Mouse (Mus musculus) hindbrain, embryonic 10.5 days (tissue): Measurements from ENCODE around the gene Ddias. TPM values are rescaled to one million over a fixed set of nuclear protein-coding genes. Genes with fewer than 3 reads are reported as not detected.

Source experiments
- DNase-seq: peaks from one replicate; pipeline ENCODE4 v3.0.0-alpha.2; 2017; ENCODE audit warnings: low spot score
- H3K27ac ChIP-seq: fragments of 300-500 bp; sonication (generic); 2 replicates; pipeline ENCODE4 v1.5.1; 2016; ENCODE audit warnings: mild to moderate bottlenecking, moderate library complexity
- H3K27me3 ChIP-seq: fragments of 300-500 bp; sonication (generic); 2 replicates; pipeline ENCODE4 v1.6.1; 2016; ENCODE audit warnings: mild to moderate bottlenecking; ENCODE audit not compliant: poor library complexity, insufficient read depth, severe bottlenecking
- H3K36me3 ChIP-seq: fragments of 300-500 bp; sonication (generic); 2 replicates; pipeline ENCODE4 v1.6.1; 2016; ENCODE audit warnings: mild to moderate bottlenecking, moderate library complexity
- H3K4me1 ChIP-seq: fragments of 300-500 bp; sonication (generic); replicated peaks from 2 replicates; pipeline ENCODE4 v1.6.1; 2016; ENCODE audit warnings: mild to moderate bottlenecking
- H3K4me3 ChIP-seq: fragments of 300-500 bp; sonication (generic); 2 replicates; pipeline ENCODE4 v1.5.1; 2016; ENCODE audit warnings: mild to moderate bottlenecking, moderate library complexity
- H3K9me3 ChIP-seq: fragments of 300-500 bp; sonication (generic); 2 replicates; pipeline ENCODE4 v1.6.1; 2016; ENCODE audit warnings: mild to moderate bottlenecking, moderate library complexity
- WGBS: fragments of 180-500 bp; shearing (Covaris S2); methylation state at CpG from one replicate; pipeline ENCODE4 v1.1.7; 2016; 5-methylcytosine and 5-hydroxymethylcytosine counted together
- polyA plus RNA-seq: library from polyadenylated mRNA; unstranded; fragments of >200 nt; fragmentation: Nextera tagmentation; extraction: Ambion mirVana; gene quantifications from 2 replicates; pipeline ENCODE4 v1.2.1, GENCODE M21; 2016

Ddias gene
- polyA plus RNA-seq, 1 experiment from 2014 or later, result 17.4 TPM

- H3K9me3 ChIP-seq, result no peaks in the 10 kb centered on the region
- H3K27me3 ChIP-seq, result no peaks in the 10 kb centered on the region
- DNase-seq, result no peak
- no peak overlapping the region for H3K27ac ChIP-seq
- 90% methylated on average over 6 of the region's 6 CpGs for WGBS
- H3K4me1 ChIP-seq, result no peaks in the 10 kb centered on the region
- H3K36me3 ChIP-seq, result no peaks in the 10 kb centered on the region
- H3K4me3 ChIP-seq, result no peak overlapping the region
Observed at GRCm38 (mm10) chr7:92884998-92885660, 11.1 kb upstream of the Ddias start.

GRCm38 (mm10) chr7:92883850-92884716 is 10.0 kb upstream of the Ddias start:
- Histone ChIP-seq H3K36me3 (no peaks in the 10 kb centered on the region), H3K9me3 (no peaks in the 10 kb centered on the region), H3K4me1 (no peaks in the 10 kb centered on the region), H3K27me3 (no peaks in the 10 kb centered on the region), H3K4me3 (no peak overlapping the region), H3K27ac (no peak overlapping the region)
- 88% methylated on average over 9 of the region's 9 CpGs for WGBS
- DNase-seq, result no peak

GRCm38 (mm10) chr7:92878575-92879285 is 4.7 kb upstream of the Ddias start:
- no peak for DNase-seq
- 84% methylated on average over 7 of the region's 7 CpGs for WGBS
- Histone ChIP-seq H3K27ac (no peak overlapping the region), H3K4me3 (no peak overlapping the region), H3K4me1 (peaks cover 18% of the 10 kb centered on the region), H3K36me3 (no peaks in the 10 kb centered on the region), H3K9me3 (no peaks in the 10 kb centered on the region), H3K27me3 (no peaks in the 10 kb centered on the region)

GRCm38 (mm10) chr7:92876538-92876937 is 2.5 kb upstream of the Ddias start:
- 56% methylated on average over 7 of the region's 7 CpGs for WGBS
- DNase-seq, result no peak
- H3K4me3 ChIP-seq, result peak overlapping the region; percentile 27

GRCm38 (mm10) chr7:92876066-92876465 is 2.0 kb upstream of the Ddias start:
- H3K9me3 ChIP-seq, result no peaks in the 10 kb centered on the region
- no peaks in the 10 kb centered on the region for H3K36me3 ChIP-seq
- no peak for DNase-seq
- WGBS, result 62% methylated on average over 3 of the region's 3 CpGs
- H3K4me1 ChIP-seq, result peaks cover 25% of the 10 kb centered on the region
- 0 out of 2 replicates have a peak overlapping the region, but pooled peaks have one; percentile 98 for H3K27ac ChIP-seq
- H3K4me3 ChIP-seq, result peak overlapping the region; percentile 65
- no peaks in the 10 kb centered on the region for H3K27me3 ChIP-seq

More at GRCm38 (mm10) chr7:92876538-92876937, 2.5 kb upstream of the Ddias start:
- Histone ChIP-seq H3K4me1 (peaks cover 25% of the 10 kb centered on the region), H3K36me3 (no peaks in the 10 kb centered on the region), H3K9me3 (no peaks in the 10 kb centered on the region), H3K27me3 (no peaks in the 10 kb centered on the region), H3K27ac (peak overlapping the region; percentile 67; the same call in 1 of the 2 replicates)

- Histone ChIP-seq H3K27me3 (no peaks in the 10 kb centered on the region), H3K9me3 (no peaks in the 10 kb centered on the region), H3K27ac (peak overlapping the region; percentile 98), H3K4me3 (peak overlapping the region; percentile 65), H3K36me3 (no peaks in the 10 kb centered on the region), H3K4me1 (peaks cover 25% of the 10 kb centered on the region)
- peak; percentile 91 for DNase-seq
- 0% methylated on average over 29 of the region's 29 CpGs for WGBS
Observed at GRCm38 (mm10) chr7:92874761-92875408, 838 bp upstream of the Ddias start.

GRCm38 (mm10) chr7:92871596-92871995 is 2.5 kb downstream of the Ddias start:
- WGBS, result 90% methylated on average over 4 of the region's 4 CpGs
- Histone ChIP-seq H3K27me3 (no peaks in the 10 kb centered on the region), H3K36me3 (peaks cover 16% of the 10 kb centered on the region), H3K9me3 (no peaks in the 10 kb centered on the region), H3K4me1 (peaks cover 19% of the 10 kb centered on the region), H3K27ac (no peak overlapping the region), H3K4me3 (no peak overlapping the region)
- DNase-seq, result no peak

GRCm38 (mm10) chr7:92870161-92870560 is 3.9 kb downstream of the Ddias start:
- Histone ChIP-seq H3K4me1 (peaks cover 7% of the 10 kb centered on the region), H3K9me3 (no peaks in the 10 kb centered on the region), H3K36me3 (peaks cover 24% of the 10 kb centered on the region), H3K4me3 (no peak overlapping the region), H3K27ac (no peak overlapping the region), H3K27me3 (no peaks in the 10 kb centered on the region)
- 84% methylated on average over 3 of the region's 3 CpGs for WGBS
- DNase-seq, result no peak

GRCm38 (mm10) chr7:92866526-92866925 is 7.5 kb downstream of the Ddias start:
- H3K36me3 ChIP-seq, result peaks cover 36% of the 10 kb centered on the region
- H3K9me3 ChIP-seq, result no peaks in the 10 kb centered on the region
- H3K27me3 ChIP-seq, result no peaks in the 10 kb centered on the region
- no peak overlapping the region for H3K4me3 ChIP-seq
- no peak for DNase-seq
- no peak overlapping the region for H3K27ac ChIP-seq
- 39% methylated on average over 2 of the region's 2 CpGs for WGBS
- H3K4me1 ChIP-seq, result no peaks in the 10 kb centered on the region

- H3K9me3 ChIP-seq, result no peaks in the 10 kb centered on the region
- no peak overlapping the region for H3K27ac ChIP-seq
- H3K4me3 ChIP-seq, result no peak overlapping the region
- H3K4me1 ChIP-seq, result no peaks in the 10 kb centered on the region
- H3K36me3 ChIP-seq, result no peaks in the 10 kb centered on the region
- DNase-seq, result no peak
- 93% methylated on average over 3 of the region's 3 CpGs for WGBS
- H3K27me3 ChIP-seq, result no peaks in the 10 kb centered on the region
Observed at GRCm38 (mm10) chr7:92848246-92848645, 25.8 kb downstream of the Ddias start.

- DNase-seq, result no peak
- WGBS, result 82% methylated on average over 2 of the region's 2 CpGs
- H3K27me3 ChIP-seq, result no peaks in the 10 kb centered on the region
- H3K4me1 ChIP-seq, result no peaks in the 10 kb centered on the region
- H3K9me3 ChIP-seq, result no peaks in the 10 kb centered on the region
- H3K36me3 ChIP-seq, result no peaks in the 10 kb centered on the region
- no peak overlapping the region for H3K27ac ChIP-seq
- no peak overlapping the region for H3K4me3 ChIP-seq
Observed at GRCm38 (mm10) chr7:92842254-92842653, 31.8 kb downstream of the Ddias start.

GRCm38 (mm10) chr7:92837907-92838306 is 36.1 kb downstream of the Ddias start:
- peaks cover 10% of the 10 kb centered on the region; the same call in 1 of the 2 replicates for H3K36me3 ChIP-seq
- H3K4me3 ChIP-seq, result no peak overlapping the region
- no peaks in the 10 kb centered on the region for H3K27me3 ChIP-seq
- WGBS, result 82% methylated on average over 3 of the region's 3 CpGs
- H3K9me3 ChIP-seq, result no peaks in the 10 kb centered on the region
- H3K4me1 ChIP-seq, result no peaks in the 10 kb centered on the region
- no peak overlapping the region for H3K27ac ChIP-seq
- no peak for DNase-seq
